Mouse (Mus musculus): Measurements from ENCODE around the gene Smc4.

DNA sequence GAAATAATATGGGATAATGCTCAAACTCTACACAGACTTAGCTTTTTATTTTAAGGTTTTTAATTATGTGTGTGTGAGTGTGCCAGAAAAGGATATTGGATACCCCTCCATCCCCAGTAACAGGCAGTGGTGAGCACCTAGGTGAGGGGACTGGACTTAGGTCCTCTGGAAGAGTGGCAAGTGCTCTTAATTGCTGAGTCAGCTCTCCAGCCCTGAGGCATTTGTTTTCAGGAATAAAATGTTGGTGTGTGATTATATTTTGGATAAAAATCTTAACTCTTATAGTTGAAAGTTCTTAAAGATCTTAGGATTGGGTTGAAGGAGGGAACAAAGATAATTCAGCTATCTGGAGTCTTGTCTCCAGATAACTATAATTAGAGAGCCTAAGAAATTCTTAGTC, 16.2 kb downstream of the Smc4 start:
- TF ChIP-seq CTCF (IDR thresholded peaks at IDR 0.05; ENCODE audit: low read depth) (no peak), EP300 (IDR thresholded peaks at IDR 0.05; ENCODE audit: low read depth) (no peak)

Data from liver, postnatal 0 days (tissue).